Mouse (Mus musculus) hindbrain, embryonic 13.5 days (tissue): Measurements from ENCODE around the gene Sfrp4. TPM values are rescaled to one million over a fixed set of nuclear protein-coding genes. Genes with fewer than 3 reads are reported as not detected.

ENCODE experiments used
- ATAC-seq: fragments of 200-750 bp; cut with Nextera tagmentation; 2 replicates; pipeline ENCODE4 v1.8.0; 2017; ENCODE audit warnings: moderate TSS enrichment; ENCODE audit not compliant: low FRiP score
- H3K27ac ChIP-seq: fragments of 300-500 bp; sonication (generic); 2 replicates; pipeline ENCODE4 v1.5.1; 2015; ENCODE audit warnings: inconsistent platforms, mild to moderate bottlenecking, moderate library complexity
- H3K27me3 ChIP-seq: fragments of 300-500 bp; sonication (generic); 2 replicates; pipeline ENCODE4 v1.6.1; 2015; ENCODE audit warnings: mild to moderate bottlenecking, inconsistent platforms
- H3K36me3 ChIP-seq: fragments of 300-500 bp; sonication (generic); 2 replicates; pipeline ENCODE4 v1.6.1; 2015; ENCODE audit warnings: mild to moderate bottlenecking, inconsistent platforms
- H3K4me1 ChIP-seq: fragments of 300-500 bp; sonication (generic); replicated peaks from 2 replicates; pipeline ENCODE4 v1.6.1; 2015; ENCODE audit warnings: inconsistent platforms
- H3K4me2 ChIP-seq: fragments of 300-500 bp; sonication (generic); 2 replicates; pipeline ENCODE4 v1.6.1; 2015; ENCODE audit warnings: inconsistent platforms, mild to moderate bottlenecking, moderate library complexity
- H3K4me3 ChIP-seq: fragments of 300-500 bp; sonication (generic); 2 replicates; pipeline ENCODE4 v1.5.1; 2015; ENCODE audit warnings: mild to moderate bottlenecking, inconsistent platforms
- H3K9ac ChIP-seq: fragments of 300-500 bp; sonication (generic); 2 replicates; pipeline ENCODE4 v1.6.1; 2015; ENCODE audit warnings: mild to moderate bottlenecking, inconsistent platforms
- H3K9me3 ChIP-seq: fragments of 300-500 bp; sonication (generic); 2 replicates; pipeline ENCODE4 v1.6.1; 2016; ENCODE audit warnings: inconsistent platforms
- WGBS: fragments of 180-500 bp; shearing (Covaris S2); methylation state at CpG from one replicate; pipeline ENCODE4 v1.1.7; 2015; 5-methylcytosine and 5-hydroxymethylcytosine counted together
- polyA plus RNA-seq: library from polyadenylated mRNA; unstranded; fragments of >200 nt; fragmentation: Nextera tagmentation; extraction: Ambion mirVana; gene quantifications from 2 replicates; pipeline ENCODE4 v1.2.1, GENCODE M21; 2015

Sfrp4 gene
- polyA plus RNA-seq, 1 experiment from 2014 or later = 2.2 TPM

DNA sequence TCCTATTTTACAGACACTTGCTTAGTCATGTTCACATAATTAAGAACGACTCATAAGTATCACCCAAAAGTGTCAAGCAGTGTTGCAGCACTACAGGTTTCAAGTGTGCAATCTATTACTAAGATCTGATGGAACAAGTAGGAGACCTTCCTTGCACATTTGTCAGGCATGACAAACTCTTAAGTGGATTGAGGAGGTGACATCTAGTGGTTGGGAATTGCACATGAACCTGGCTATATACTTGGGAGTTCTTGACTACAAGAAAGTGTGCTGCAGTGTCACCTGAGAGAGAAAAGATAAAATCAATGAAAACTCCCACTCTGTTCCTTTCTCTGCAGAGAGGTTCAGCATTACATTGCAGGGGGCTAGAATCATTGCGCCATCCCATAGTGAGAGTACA, 21.3 kb downstream of the Sfrp4 start:
- WGBS = 82% methylated on average over 2 of the region's 2 CpGs
- Histone ChIP-seq H3K9me3 (no peaks in the 10 kb centered on the region), H3K27ac (no peak overlapping the region), H3K36me3 (no peaks in the 10 kb centered on the region), H3K4me3 (no peak overlapping the region), H3K9ac (no peak overlapping the region), H3K4me1 (no peaks in the 10 kb centered on the region), H3K27me3 (no peaks in the 10 kb centered on the region), H3K4me2 (no peak overlapping the region)
- no peak for ATAC-seq

DNA sequence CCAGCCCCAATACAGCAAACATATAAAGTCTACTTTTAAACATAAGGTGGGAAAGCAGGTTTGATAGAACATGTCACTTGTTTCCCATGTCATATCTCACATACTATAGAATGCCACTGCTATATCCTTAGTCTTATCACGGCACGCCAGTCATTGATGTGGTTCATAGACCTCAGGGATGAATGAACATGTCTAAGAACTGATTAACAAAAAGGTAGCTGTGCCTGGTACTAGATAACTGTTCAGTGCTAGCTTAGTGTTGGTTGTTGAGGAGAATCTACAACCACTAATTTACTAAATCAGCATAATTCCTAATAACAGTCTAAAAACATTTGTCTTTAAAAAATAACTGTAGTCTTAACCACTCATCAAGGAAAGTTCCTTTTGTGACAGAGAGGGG, 26.9 kb downstream of the Sfrp4 start:
- no peak overlapping the region for H3K9ac ChIP-seq
- H3K4me1 ChIP-seq = no peaks in the 10 kb centered on the region
- no peak overlapping the region for H3K4me3 ChIP-seq
- H3K4me2 ChIP-seq = no peak overlapping the region
- H3K27ac ChIP-seq = no peak overlapping the region
- no peaks in the 10 kb centered on the region for H3K36me3 ChIP-seq
- no peak for ATAC-seq
- no peaks in the 10 kb centered on the region for H3K9me3 ChIP-seq
- WGBS = 96% methylated on average over 2 of the region's 2 CpGs
- no peaks in the 10 kb centered on the region for H3K27me3 ChIP-seq

DNA sequence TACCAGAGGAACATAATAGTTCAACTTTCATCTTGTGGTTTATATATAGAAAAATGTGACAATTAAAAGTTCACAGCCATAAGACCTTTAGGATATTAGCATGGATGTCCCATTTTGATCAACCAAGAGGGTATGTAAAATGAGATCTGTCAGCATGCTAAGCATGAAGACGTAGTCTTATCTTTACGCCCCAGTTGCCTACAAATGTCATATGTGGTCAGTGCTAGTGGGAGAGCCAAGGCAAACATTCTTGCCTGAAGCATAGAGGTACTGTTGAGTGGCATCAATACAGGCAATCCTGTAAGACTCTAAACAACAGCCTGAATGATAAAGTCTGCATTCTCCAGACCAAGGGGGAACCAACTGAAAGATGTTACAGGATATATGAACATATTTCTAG, 29.5 kb downstream of the Sfrp4 start:
- Histone ChIP-seq H3K4me3 (no peak overlapping the region), H3K9ac (no peak overlapping the region), H3K27ac (no peak overlapping the region), H3K36me3 (no peaks in the 10 kb centered on the region), H3K4me2 (no peak overlapping the region), H3K27me3 (no peaks in the 10 kb centered on the region), H3K4me1 (no peaks in the 10 kb centered on the region), H3K9me3 (no peaks in the 10 kb centered on the region)
- ATAC-seq = no peak
- 94% methylated on average over 2 of the region's 2 CpGs for WGBS

DNA sequence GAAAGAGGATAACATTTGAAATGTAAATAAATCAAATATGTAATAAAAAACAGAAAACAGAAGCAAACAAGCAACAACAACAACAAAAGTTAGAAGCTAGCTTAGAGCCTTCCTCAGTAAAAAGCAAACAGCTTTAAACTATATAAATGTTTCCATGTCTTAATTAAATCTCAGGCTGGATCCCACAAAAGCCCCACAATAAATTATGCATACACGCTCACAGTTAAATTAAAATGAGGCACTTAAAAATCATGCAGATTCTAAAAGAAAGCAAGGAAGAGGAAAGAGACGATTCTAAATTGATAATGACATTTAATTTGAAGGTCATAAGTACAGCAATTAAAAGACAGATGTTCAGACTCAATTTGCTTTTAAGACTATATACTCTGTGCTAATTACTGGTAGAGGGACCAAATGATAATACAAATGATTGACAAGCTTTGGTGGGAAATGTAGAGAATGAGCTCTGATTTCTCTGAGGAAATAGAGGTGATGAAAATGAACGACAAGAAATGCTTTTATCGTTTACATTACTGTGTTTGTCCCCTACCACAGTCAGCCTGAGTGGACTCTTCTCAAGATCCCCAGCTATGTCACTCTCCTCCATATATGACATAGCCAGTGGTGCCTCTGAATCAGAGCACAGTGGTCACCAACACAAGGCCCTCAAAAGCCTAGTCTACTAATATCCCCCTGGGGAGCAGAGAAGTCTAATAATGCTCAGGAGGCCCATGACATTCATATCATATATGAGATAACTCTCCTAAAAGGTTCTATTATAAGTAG, 45.6 kb downstream of the Sfrp4 start:
- no peaks in the 10 kb centered on the region for H3K9me3 ChIP-seq
- ATAC-seq = no peak
- 64% methylated on average over 4 of the region's 4 CpGs for WGBS

DNA sequence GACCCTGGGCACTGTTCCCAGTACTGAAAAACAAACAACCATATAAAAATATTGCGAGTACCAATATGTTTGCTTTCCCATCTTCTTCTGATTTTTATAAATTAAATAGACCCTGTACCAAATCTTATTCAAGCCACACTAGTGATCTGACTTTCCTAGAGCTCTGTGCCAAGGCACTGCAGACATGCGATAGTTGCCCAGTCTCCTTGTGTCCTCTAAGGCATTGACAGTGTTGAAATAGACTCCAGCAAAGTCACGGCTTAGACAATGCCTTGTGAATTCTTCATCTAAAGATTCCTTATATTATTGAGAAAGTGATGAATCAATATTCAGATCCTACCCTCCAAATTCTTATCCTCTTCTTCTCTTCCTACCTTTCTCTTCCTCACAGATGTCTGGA, 51.1 kb downstream of the Sfrp4 start:
- H3K9ac ChIP-seq = no peak overlapping the region
- no peak overlapping the region for H3K4me3 ChIP-seq
- no peaks in the 10 kb centered on the region for H3K27me3 ChIP-seq
- ATAC-seq = no peak
- WGBS = 88% methylated on average over 3 of the region's 3 CpGs
- no peaks in the 10 kb centered on the region for H3K36me3 ChIP-seq
- no peak overlapping the region for H3K4me2 ChIP-seq
- no peaks in the 10 kb centered on the region for H3K9me3 ChIP-seq
- no peak overlapping the region for H3K27ac ChIP-seq
- no peaks in the 10 kb centered on the region for H3K4me1 ChIP-seq

More for the DNA sequence above, 45.6 kb downstream of the Sfrp4 start:
- H3K9ac ChIP-seq = no peak overlapping the region
- no peak overlapping the region for H3K4me3 ChIP-seq
- H3K27ac ChIP-seq = no peak overlapping the region
- H3K4me2 ChIP-seq = no peak overlapping the region
- no peaks in the 10 kb centered on the region for H3K27me3 ChIP-seq
- no peaks in the 10 kb centered on the region for H3K36me3 ChIP-seq
- H3K4me1 ChIP-seq = no peaks in the 10 kb centered on the region

DNA sequence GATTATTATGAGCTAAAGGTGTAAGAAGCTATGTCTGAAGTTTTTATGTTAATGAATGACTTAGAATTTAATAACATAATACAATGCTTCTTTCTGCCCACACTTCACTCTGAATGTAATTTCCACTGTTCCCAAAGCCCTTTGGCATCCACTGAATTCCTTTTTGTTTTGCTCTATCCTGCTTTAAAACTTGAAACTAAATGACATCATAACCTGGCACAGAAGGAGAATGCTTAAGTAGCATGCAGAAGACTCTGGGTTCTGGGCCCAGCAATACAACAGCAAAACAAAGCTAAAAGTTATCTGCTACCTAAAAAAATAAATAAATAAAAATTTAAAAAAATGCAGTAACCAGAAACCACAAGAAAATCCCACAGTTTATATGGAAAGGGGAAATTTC, 51.7 kb downstream of the Sfrp4 start:
- Histone ChIP-seq H3K27ac (no peak overlapping the region), H3K4me2 (no peak overlapping the region), H3K4me3 (no peak overlapping the region), H3K27me3 (no peaks in the 10 kb centered on the region), H3K36me3 (no peaks in the 10 kb centered on the region), H3K9ac (no peak overlapping the region), H3K9me3 (no peaks in the 10 kb centered on the region), H3K4me1 (no peaks in the 10 kb centered on the region)
- ATAC-seq = no peak

Other genes with a start within 250 kb of the Sfrp4 start
- gene Stard3nl, start 227.3 kb upstream of the Sfrp4 start, polyA plus RNA-seq = 197 and 198 TPM in 2 replicates
- gene Epdr1, start 3.2 kb upstream of the Sfrp4 start, polyA plus RNA-seq = 17.0 and 18.5 TPM in 2 replicates
- 0.14 TPM in 1 of 2 replicates, not detected in the other for gene Nme8, start 74.7 kb downstream of the Sfrp4 start, polyA plus RNA-seq
- gene Gpr141, start 201.2 kb downstream of the Sfrp4 start, polyA plus RNA-seq = 0.10 TPM in 1 of 2 replicates, not detected in the other